ENCODE assay signal across 26 mouse cellular contexts in the genomic region with DNA sequence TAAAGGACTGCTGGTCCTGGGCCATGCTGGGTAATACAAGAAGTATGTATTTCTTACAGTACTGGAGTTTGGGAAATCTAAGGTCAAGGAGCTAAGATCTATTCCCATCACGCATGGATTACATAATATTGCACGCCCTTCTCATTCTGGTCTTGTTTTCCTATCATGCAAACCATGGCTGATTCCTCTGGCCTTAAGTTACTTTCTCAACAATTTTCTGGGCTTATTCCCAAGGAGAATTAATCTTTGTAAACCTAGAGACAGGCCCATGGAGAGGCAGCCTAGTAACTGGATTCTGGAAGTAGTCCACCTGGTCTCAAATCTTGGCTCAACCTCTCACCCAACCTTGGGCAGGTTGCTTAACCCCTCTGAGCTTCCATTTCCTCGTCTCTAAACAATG.
"Had no signal": no experiment of that assay in that cellular context is flagged by ENCODE, and none has a peak within 500 bp of the region (broad histone marks: within the 10 kb centered on the region; RNA-seq: fewer than 3 reads in every experiment).

No protein-coding gene starts in this region.

- H3K4me1 ChIP-seq: heart, embryonic 10.5 days; heart, embryonic 12.5 days; hindbrain, embryonic 10.5 days; hindbrain, embryonic 12.5 days; intestine, embryonic 15.5 days; limb, embryonic 10.5 days; limb, embryonic 12.5 days had no signal

- H3K4me2 ChIP-seq: heart, embryonic 12.5 days; hindbrain, embryonic 12.5 days; hindbrain, embryonic 14.5 days; intestine, embryonic 15.5 days; limb, embryonic 12.5 days; liver, embryonic 11.5 days had no signal

- H3K9ac ChIP-seq: heart, embryonic 12.5 days; hindbrain, embryonic 12.5 days; hindbrain, embryonic 14.5 days; intestine, embryonic 15.5 days; limb, embryonic 12.5 days; liver, embryonic 14.5 days had no signal

- H3K4me3 ChIP-seq: gastrocnemius, adult 2 months; heart, embryonic 10.5 days; heart, embryonic 12.5 days; hindbrain, embryonic 10.5 days; hindbrain, embryonic 12.5 days; intestine, embryonic 15.5 days; layer of hippocampus, adult 2 months; left cerebral cortex, adult 2 months; limb, embryonic 10.5 days; limb, embryonic 12.5 days had no signal

- ATAC-seq: hindbrain, embryonic 16.5 days; inflammation-experienced regulatory T-cells, adult 6 months; intestine, embryonic 15.5 days; intestine, postnatal 0 days had no signal

- H3K9me3 ChIP-seq: heart, embryonic 10.5 days; heart, embryonic 12.5 days; hindbrain, embryonic 10.5 days; hindbrain, embryonic 12.5 days; intestine, embryonic 15.5 days; limb, embryonic 10.5 days; limb, embryonic 12.5 days had no signal

- H3K27ac ChIP-seq: gastrocnemius, adult 2 months; heart, embryonic 10.5 days; hindbrain, embryonic 10.5 days; hindbrain, embryonic 12.5 days; hindbrain, embryonic 14.5 days; intestine, embryonic 15.5 days; layer of hippocampus, adult 2 months; left cerebral cortex, adult 2 months; limb, embryonic 10.5 days; limb, embryonic 12.5 days; liver, embryonic 14.5 days had no signal

- H3K27me3 ChIP-seq: heart, embryonic 12.5 days; hindbrain, embryonic 12.5 days; intestine, embryonic 15.5 days; limb, embryonic 12.5 days had no signal

- DNase-seq: gastrocnemius, adult 2 months; gastrocnemius, postnatal 10 days; gastrocnemius, postnatal 25 days; heart, adult 18-20 months; heart, postnatal 10 days; heart, postnatal 4 days; kidney, adult 18-20 months; kidney, adult 8-10 months; kidney, postnatal 10 days; kidney, postnatal 25 days; kidney, postnatal 4 days had no signal

- H3K36me3 ChIP-seq: heart, embryonic 10.5 days; heart, embryonic 12.5 days; hindbrain, embryonic 10.5 days; hindbrain, embryonic 12.5 days; intestine, embryonic 15.5 days; limb, embryonic 10.5 days; limb, embryonic 12.5 days had no signal
